Mouse (Mus musculus) erythroblast, embryonic 14.5 days (primary cell): ENCODE data around the gene Esr1.

Experiments
- GATA1 ChIP-seq: IDR thresholded peaks from 2 replicates; pipeline ENCODE4 v1.6.1; 2012; ENCODE audit warnings: low read length, inconsistent platforms, mixed read lengths
- TAL1 ChIP-seq: IDR thresholded peaks from 3 replicates; pipeline ENCODE4 v1.6.1; 2012; ENCODE audit warnings: low read length, inconsistent platforms, mixed read lengths

DNA sequence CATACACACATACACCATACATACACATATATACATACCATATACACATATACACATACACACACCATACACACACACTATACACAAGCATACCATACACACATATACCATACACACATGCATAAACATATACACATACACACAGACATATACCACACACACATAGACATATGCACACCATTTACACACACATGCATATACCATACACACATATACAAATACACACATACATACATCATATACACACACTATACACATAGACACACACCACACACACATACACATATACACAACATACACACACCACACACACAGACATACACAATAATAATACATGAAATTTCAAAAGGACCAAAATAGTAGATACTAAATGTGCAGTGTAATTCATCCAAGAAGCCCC, 400.6 kb downstream of the Esr1 start:
- no peak for TF ChIP-seq GATA1
- no peak for TF ChIP-seq TAL1
